Mouse (Mus musculus): Measurements from ENCODE around the gene Zkscan5. TPM values are rescaled to one million over a fixed set of nuclear protein-coding genes. Genes with fewer than 3 reads are reported as not detected.
"Not testable (repeated sequence)": the region's sequence is repeated elsewhere in the genome, so short reads cannot be mapped to it uniquely, and the experiment has no call there.

The Zkscan5 gene
- polyA plus RNA-seq, 1 experiment from 2014 or later: 9.0 TPM

GRCm38 (mm10) chr5:145207385-145207784, 3.0 kb downstream of the Zkscan5 start:
- H3K4me1 ChIP-seq (ENCODE audit: control insufficient read depth, insufficient read depth, low read length): peaks cover 8% of the 10 kb centered on the region
- no peak overlapping the region for H3K4me3 ChIP-seq (ENCODE audit: low read depth, low read length)
- no peak overlapping the region for H3K4me2 ChIP-seq
- no peak overlapping the region for H3K27ac ChIP-seq (ENCODE audit: low read depth, low read length)
- 96% methylated on average over 6 of the region's 6 CpGs for WGBS (ENCODE audit: insufficient replicate concordance)
- peaks cover 17% of the 10 kb centered on the region for H3K36me3 ChIP-seq (ENCODE audit: control insufficient read depth, insufficient read depth, low read length)
- peaks cover 2% of the 10 kb centered on the region; the same call in 1 of the 2 replicates for H3K9me3 ChIP-seq (replicated peaks; ENCODE audit: control insufficient read depth, low read length)
- no peak for ATAC-seq (replicated peaks; ENCODE audit: insufficient number of reproducible peaks, low FRiP score, low TSS enrichment)
- H3K27me3 ChIP-seq (ENCODE audit: control insufficient read depth, insufficient read depth, low read length): no peaks in the 10 kb centered on the region
- no peak overlapping the region for H3K9ac ChIP-seq (ENCODE audit: low read depth, low read length)

- Histone ChIP-seq H3K27me3 (ENCODE audit: control insufficient read depth, insufficient read depth, low read length) (no peaks in the 10 kb centered on the region), H3K4me2 (no peak overlapping the region), H3K4me1 (ENCODE audit: control insufficient read depth, insufficient read depth, low read length) (peaks cover 8% of the 10 kb centered on the region), H3K4me3 (ENCODE audit: low read depth, low read length) (no peak overlapping the region), H3K36me3 (ENCODE audit: control insufficient read depth, insufficient read depth, low read length) (peaks cover 17% of the 10 kb centered on the region), H3K9me3 (replicated peaks; ENCODE audit: control insufficient read depth, low read length) (peaks cover 2% of the 10 kb centered on the region; the same call in 1 of the 2 replicates), H3K9ac (ENCODE audit: low read depth, low read length) (no peak overlapping the region), H3K27ac (ENCODE audit: low read depth, low read length) (no peak overlapping the region)
- no peak for ATAC-seq (replicated peaks; ENCODE audit: insufficient number of reproducible peaks, low FRiP score, low TSS enrichment)
- 87% methylated on average over 6 of the region's 6 CpGs for WGBS (ENCODE audit: insufficient replicate concordance)
Observed at GRCm38 (mm10) chr5:145207954-145208353, 3.6 kb downstream of the Zkscan5 start.

- H3K9me3 ChIP-seq (replicated peaks; ENCODE audit: control insufficient read depth, low read length); H3K4me3 ChIP-seq (ENCODE audit: low read depth, low read length); H3K9ac ChIP-seq (ENCODE audit: low read depth, low read length); H3K27me3 ChIP-seq (ENCODE audit: control insufficient read depth, insufficient read depth, low read length); ATAC-seq (replicated peaks; ENCODE audit: insufficient number of reproducible peaks, low FRiP score, low TSS enrichment); H3K4me1 ChIP-seq (ENCODE audit: control insufficient read depth, insufficient read depth, low read length); H3K4me2 ChIP-seq; H3K27ac ChIP-seq (ENCODE audit: low read depth, low read length): not testable (repeated sequence)
- WGBS (ENCODE audit: insufficient replicate concordance): 34% methylated on average over 11 of the region's 11 CpGs
- peaks cover 17% of the 10 kb centered on the region for H3K36me3 ChIP-seq (ENCODE audit: control insufficient read depth, insufficient read depth, low read length)
Observed at GRCm38 (mm10) chr5:145208391-145208790, 4.0 kb downstream of the Zkscan5 start.

GRCm38 (mm10) chr5:145211340-145211739, 7.0 kb downstream of the Zkscan5 start:
- Histone ChIP-seq H3K4me1 (ENCODE audit: control insufficient read depth, insufficient read depth, low read length) (no peaks in the 10 kb centered on the region), H3K4me3 (ENCODE audit: low read depth, low read length) (no peak overlapping the region), H3K36me3 (ENCODE audit: control insufficient read depth, insufficient read depth, low read length) (peaks cover 23% of the 10 kb centered on the region), H3K4me2 (no peak overlapping the region), H3K27ac (ENCODE audit: low read depth, low read length) (no peak overlapping the region), H3K27me3 (ENCODE audit: control insufficient read depth, insufficient read depth, low read length) (no peaks in the 10 kb centered on the region), H3K9ac (ENCODE audit: low read depth, low read length) (no peak overlapping the region), H3K9me3 (replicated peaks; ENCODE audit: control insufficient read depth, low read length) (peaks cover 2% of the 10 kb centered on the region; the same call in 1 of the 2 replicates)
- ATAC-seq (replicated peaks; ENCODE audit: insufficient number of reproducible peaks, low FRiP score, low TSS enrichment): no peak
- WGBS (ENCODE audit: insufficient replicate concordance): 88% methylated on average over 4 of the region's 4 CpGs

- Histone ChIP-seq H3K9ac (ENCODE audit: low read depth, low read length) (no peak overlapping the region), H3K27ac (ENCODE audit: low read depth, low read length) (no peak overlapping the region), H3K4me1 (ENCODE audit: control insufficient read depth, insufficient read depth, low read length) (no peaks in the 10 kb centered on the region), H3K27me3 (ENCODE audit: control insufficient read depth, insufficient read depth, low read length) (no peaks in the 10 kb centered on the region), H3K4me3 (ENCODE audit: low read depth, low read length) (no peak overlapping the region), H3K9me3 (replicated peaks; ENCODE audit: control insufficient read depth, low read length) (no peaks in the 10 kb centered on the region), H3K36me3 (ENCODE audit: control insufficient read depth, insufficient read depth, low read length) (peaks cover 23% of the 10 kb centered on the region), H3K4me2 (no peak overlapping the region)
- ATAC-seq (replicated peaks; ENCODE audit: insufficient number of reproducible peaks, low FRiP score, low TSS enrichment): no peak
- 84% methylated on average over 4 of the region's 4 CpGs for WGBS (ENCODE audit: insufficient replicate concordance)
Observed at GRCm38 (mm10) chr5:145212216-145212615, 7.9 kb downstream of the Zkscan5 start.

- peaks cover 24% of the 10 kb centered on the region for H3K36me3 ChIP-seq (ENCODE audit: control insufficient read depth, insufficient read depth, low read length)
- no peak overlapping the region for H3K27ac ChIP-seq (ENCODE audit: low read depth, low read length)
- H3K4me2 ChIP-seq: no peak overlapping the region
- H3K9me3 ChIP-seq (replicated peaks; ENCODE audit: control insufficient read depth, low read length): no peaks in the 10 kb centered on the region
- H3K4me1 ChIP-seq (ENCODE audit: control insufficient read depth, insufficient read depth, low read length): no peaks in the 10 kb centered on the region
- no peak overlapping the region for H3K4me3 ChIP-seq (ENCODE audit: low read depth, low read length)
- no peaks in the 10 kb centered on the region for H3K27me3 ChIP-seq (ENCODE audit: control insufficient read depth, insufficient read depth, low read length)
- 83% methylated on average over 3 of the region's 3 CpGs for WGBS (ENCODE audit: insufficient replicate concordance)
- no peak for ATAC-seq (replicated peaks; ENCODE audit: insufficient number of reproducible peaks, low FRiP score, low TSS enrichment)
- H3K9ac ChIP-seq (ENCODE audit: low read depth, low read length): no peak overlapping the region
Observed at GRCm38 (mm10) chr5:145213505-145213904, 9.1 kb downstream of the Zkscan5 start.

GRCm38 (mm10) chr5:145214679-145215078, 10.3 kb downstream of the Zkscan5 start:
- Histone ChIP-seq H3K9ac (ENCODE audit: low read depth, low read length) (no peak overlapping the region), H3K9me3 (replicated peaks; ENCODE audit: control insufficient read depth, low read length) (no peaks in the 10 kb centered on the region), H3K27me3 (ENCODE audit: control insufficient read depth, insufficient read depth, low read length) (no peaks in the 10 kb centered on the region), H3K4me1 (ENCODE audit: control insufficient read depth, insufficient read depth, low read length) (no peaks in the 10 kb centered on the region), H3K36me3 (ENCODE audit: control insufficient read depth, insufficient read depth, low read length) (peaks cover 27% of the 10 kb centered on the region), H3K4me2 (no peak overlapping the region), H3K27ac (ENCODE audit: low read depth, low read length) (no peak overlapping the region), H3K4me3 (ENCODE audit: low read depth, low read length) (no peak overlapping the region)
- ATAC-seq (replicated peaks; ENCODE audit: insufficient number of reproducible peaks, low FRiP score, low TSS enrichment): no peak
- 62% methylated on average over 4 of the region's 4 CpGs for WGBS (ENCODE audit: insufficient replicate concordance)

GRCm38 (mm10) chr5:145217746-145218145, 13.4 kb downstream of the Zkscan5 start:
- no peaks in the 10 kb centered on the region for H3K4me1 ChIP-seq (ENCODE audit: control insufficient read depth, insufficient read depth, low read length)
- no peak overlapping the region for H3K9ac ChIP-seq (ENCODE audit: low read depth, low read length)
- no peaks in the 10 kb centered on the region for H3K9me3 ChIP-seq (replicated peaks; ENCODE audit: control insufficient read depth, low read length)
- 79% methylated on average over 6 of the region's 6 CpGs for WGBS (ENCODE audit: insufficient replicate concordance)
- H3K27me3 ChIP-seq (ENCODE audit: control insufficient read depth, insufficient read depth, low read length): no peaks in the 10 kb centered on the region
- no peak overlapping the region for H3K27ac ChIP-seq (ENCODE audit: low read depth, low read length)
- peaks cover 36% of the 10 kb centered on the region for H3K36me3 ChIP-seq (ENCODE audit: control insufficient read depth, insufficient read depth, low read length)
- no peak overlapping the region for H3K4me3 ChIP-seq (ENCODE audit: low read depth, low read length)
- no peak for ATAC-seq (replicated peaks; ENCODE audit: insufficient number of reproducible peaks, low FRiP score, low TSS enrichment)
- no peak overlapping the region for H3K4me2 ChIP-seq

GRCm38 (mm10) chr5:145218206-145218605, 13.8 kb downstream of the Zkscan5 start:
- H3K9ac ChIP-seq (ENCODE audit: low read depth, low read length): no peak overlapping the region
- H3K4me3 ChIP-seq (ENCODE audit: low read depth, low read length): no peak overlapping the region
- H3K27ac ChIP-seq (ENCODE audit: low read depth, low read length): no peak overlapping the region
- H3K27me3 ChIP-seq (ENCODE audit: control insufficient read depth, insufficient read depth, low read length): no peaks in the 10 kb centered on the region
- 95% methylated on average over 21 of the region's 21 CpGs for WGBS (ENCODE audit: insufficient replicate concordance)
- no peak overlapping the region for H3K4me2 ChIP-seq
- H3K9me3 ChIP-seq (replicated peaks; ENCODE audit: control insufficient read depth, low read length): no peaks in the 10 kb centered on the region
- ATAC-seq (replicated peaks; ENCODE audit: insufficient number of reproducible peaks, low FRiP score, low TSS enrichment): no peak
- peaks cover 36% of the 10 kb centered on the region for H3K36me3 ChIP-seq (ENCODE audit: control insufficient read depth, insufficient read depth, low read length)
- H3K4me1 ChIP-seq (ENCODE audit: control insufficient read depth, insufficient read depth, low read length): no peaks in the 10 kb centered on the region

Data from heart, embryonic 11.5 days (tissue).